Mouse (Mus musculus): ENCODE measurements around the gene Dnajb8.

Dnajb8 gene

DNA sequence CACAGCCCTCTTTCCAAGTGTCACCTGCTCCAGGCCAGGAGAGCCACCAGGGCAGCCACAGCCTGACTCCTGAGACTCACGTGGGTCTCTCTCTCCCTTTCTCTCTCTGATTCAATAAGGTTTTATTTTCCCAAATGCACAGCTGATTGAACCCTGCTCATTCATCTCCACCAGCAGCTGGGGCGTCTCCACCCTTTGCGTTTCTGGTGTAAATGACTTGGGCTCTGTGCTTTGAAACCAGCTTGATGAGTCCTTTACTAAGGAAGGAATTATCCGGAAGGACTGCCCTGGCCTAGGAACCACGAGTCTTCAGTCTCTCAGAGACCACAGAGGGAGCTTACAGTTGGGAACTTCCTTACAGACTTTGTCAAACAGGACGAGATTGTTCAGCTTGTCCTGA lies 10.2 kb downstream of the Dnajb8 start:
- no peak for DNase-seq (ENCODE audit: low read depth)

DNA sequence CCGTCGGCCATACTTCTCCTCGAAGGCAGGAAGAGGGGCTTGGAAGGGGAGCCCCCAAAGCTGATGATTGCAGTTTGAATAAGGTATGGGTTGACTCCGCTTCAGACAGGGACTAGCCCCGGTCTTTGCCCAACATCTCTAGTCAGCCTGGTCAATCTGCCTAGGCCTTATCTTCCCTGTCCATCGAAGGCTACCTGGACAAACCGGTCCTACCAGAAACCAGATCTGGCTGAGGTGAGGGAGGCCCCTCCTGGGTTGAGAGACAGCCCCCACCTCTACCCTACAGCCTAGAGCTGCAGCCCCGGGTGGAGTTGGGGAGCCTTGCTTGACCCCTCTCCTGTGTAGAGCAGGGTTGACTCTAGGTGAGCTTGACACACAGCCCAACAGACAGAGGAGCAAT lies 11.9 kb downstream of the Dnajb8 start:
- no peak for DNase-seq (ENCODE audit: low read depth)

DNA sequence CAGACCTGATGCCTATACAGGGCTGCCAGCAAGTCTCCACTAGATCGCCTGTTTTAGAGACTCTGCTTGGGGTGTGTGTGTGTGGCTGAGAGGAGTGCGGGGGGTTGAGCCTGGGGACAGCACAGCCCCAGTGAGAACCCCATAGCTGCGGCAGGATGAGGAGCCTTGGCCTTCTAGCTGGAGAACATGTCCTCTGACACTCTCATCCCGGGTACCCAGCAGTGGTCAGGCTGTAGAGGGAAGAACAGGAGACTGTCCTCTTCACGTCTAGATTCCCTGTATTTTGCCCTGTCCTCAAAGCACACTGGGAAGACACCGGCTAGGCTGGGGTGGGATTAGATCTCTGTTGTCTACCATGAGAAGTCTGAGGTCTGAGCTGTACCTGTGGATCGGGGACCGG lies 13.4 kb downstream of the Dnajb8 start:
- no peak for DNase-seq (ENCODE audit: low read depth)

DNA sequence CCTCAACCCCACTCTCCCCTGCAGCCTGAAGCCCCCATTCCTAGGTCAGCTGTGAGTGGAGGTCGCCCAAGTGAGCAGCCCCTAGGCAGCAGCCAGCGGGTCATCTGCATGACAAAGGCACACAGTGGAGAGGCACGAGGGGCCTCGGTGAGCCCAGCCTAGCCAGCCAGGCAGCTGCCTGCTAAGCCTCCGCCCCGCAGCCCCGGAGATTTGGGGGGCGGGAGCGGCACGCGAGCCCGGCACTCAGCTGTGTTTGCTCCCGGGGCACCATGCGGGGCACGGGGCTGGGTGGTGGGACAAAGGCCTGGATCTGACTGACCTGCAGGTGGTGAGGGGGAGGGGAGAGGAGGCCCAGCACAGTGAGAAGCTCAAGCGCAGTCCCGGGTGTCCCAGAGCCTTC lies 13.9 kb downstream of the Dnajb8 start:
- DNase-seq (ENCODE audit: low read depth), result no peak

DNA sequence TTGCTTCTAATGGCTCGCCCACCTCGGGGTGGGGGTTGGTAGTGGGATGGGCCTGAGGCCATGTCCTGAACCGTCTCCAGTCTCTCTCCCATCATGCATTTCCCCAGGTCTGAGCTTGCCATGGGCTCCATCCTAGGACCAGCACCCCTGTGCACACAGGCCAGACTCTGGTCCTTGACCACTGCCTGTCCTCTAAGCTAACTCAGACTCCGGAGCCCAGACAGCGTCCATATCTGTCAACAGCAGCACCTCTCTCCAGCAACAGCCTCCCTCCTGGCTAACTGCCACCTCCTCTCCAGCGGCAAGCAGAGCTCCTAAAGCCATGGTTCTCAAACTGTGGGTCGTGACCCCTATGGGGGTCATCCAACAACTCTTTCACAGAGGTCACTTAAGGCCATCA lies 14.4 kb downstream of the Dnajb8 start:
- DNase-seq (ENCODE audit: low read depth), result no peak

DNA sequence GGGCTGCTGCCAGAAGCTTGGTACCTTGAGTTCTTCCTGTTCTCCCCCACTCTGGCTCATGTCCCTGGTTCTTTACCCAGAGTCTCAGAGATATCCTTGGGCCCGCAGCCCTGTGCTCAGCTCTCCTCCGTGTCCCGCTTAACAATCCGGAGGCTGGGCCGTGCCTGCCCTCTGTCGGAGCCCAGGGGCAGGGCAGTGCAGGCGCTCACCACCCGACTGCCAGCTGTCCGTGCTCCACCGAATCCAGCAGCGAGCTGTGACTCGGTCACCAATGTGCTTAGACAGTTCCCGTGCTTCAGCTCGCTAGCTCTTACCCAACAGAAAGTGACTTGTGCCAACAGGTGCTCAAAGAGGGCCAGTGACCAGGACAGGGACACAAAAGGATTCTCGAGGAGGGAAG lies 20.5 kb downstream of the Dnajb8 start:
- peak; percentile 50 for DNase-seq (ENCODE audit: low read depth)

DNA sequence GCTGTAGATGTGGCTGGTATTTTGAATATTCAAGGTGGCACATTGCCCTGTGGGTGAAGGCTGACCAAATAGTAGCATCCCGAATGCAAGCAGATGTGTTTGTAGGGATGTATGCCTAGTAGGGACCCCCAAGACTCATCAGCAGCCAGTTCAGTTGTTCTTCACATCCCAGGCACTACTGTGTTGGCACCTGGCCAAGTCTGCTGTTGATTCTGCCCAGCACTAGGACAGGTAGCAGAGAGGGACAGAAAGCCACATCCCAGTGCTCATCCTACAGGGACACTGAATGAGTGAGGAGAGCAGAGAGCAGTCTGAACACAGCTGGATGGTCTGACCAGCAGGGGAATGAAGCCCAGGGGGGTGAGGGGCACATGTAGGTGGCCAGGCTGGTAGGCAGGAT lies 27.2 kb downstream of the Dnajb8 start:
- no peak for DNase-seq (ENCODE audit: low read depth)

DNA sequence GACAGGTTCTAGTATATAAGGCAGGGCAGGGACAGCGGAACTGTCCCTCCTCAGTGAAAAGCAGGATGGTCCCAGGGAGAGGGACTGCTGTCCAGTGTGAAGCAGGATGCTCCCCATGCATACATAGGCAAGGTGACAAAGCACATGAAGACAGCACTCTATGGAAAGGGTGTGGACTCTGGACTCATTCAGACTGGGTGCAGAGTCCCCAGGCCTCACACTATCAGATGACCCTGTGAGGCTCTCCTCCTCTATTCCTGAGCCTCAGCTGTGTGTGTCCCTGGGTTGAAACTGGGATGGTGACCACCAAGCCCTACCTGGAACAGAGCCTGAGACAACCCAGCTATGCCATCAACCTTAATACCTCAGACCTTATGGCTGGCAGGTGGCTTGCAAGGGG lies 29.3 kb downstream of the Dnajb8 start:
- no peak for DNase-seq (ENCODE audit: low read depth)

DNA sequence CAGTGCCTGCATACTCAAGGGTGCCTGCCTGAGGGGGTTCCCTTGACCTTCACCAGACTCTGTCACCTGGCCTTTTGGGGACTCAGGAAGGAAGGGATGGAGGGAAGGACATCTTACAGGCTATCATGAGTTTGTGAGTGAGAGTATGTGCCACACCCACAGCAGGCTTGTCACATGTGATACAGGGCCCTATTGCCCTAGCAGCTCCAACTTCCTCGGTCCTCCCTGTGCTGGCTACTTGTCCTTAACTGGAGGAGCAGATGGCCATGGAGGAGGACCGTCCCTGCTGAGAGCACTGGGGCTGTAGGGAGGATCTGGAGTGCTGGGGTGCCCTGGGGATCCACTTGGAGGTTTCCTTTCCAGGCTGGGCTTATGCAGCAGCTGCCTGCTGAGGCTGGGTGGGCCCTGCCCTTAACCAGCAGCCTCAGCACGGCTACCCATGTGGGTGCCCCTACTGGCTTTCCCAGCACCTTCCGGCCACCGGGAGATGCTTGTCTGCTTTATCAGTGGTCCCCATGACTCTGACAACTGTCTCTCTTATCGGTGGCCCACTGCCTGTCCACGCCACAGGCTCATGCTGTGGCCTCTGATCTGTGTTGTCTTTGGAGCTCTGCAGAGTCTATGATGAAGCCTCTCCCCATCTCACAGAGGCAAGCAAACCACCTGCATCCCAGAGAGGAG lies 29.9 kb downstream of the Dnajb8 start:
- DNase-seq (ENCODE audit: low read depth), result no peak

DNA sequence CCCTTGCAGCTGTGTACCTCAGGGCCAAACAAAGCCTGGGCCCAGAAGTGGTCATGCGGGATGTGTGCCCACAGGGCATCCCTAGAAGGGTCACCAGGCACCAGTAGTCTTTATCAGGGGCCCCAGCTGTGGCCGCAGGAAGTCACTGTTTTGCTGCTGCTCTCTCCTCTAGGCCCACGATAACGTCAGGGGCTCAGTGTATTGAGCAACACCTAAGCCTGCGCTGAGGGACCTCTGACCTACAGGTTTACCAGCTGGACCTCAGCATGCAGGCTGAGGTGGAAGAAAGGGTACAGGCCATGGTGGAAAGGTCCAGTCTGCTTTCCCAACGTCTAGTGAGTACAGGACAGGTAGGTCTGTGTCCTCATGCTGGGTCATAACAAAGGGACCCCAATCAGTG lies 32.0 kb downstream of the Dnajb8 start:
- no peak for DNase-seq (ENCODE audit: low read depth)

DNA sequence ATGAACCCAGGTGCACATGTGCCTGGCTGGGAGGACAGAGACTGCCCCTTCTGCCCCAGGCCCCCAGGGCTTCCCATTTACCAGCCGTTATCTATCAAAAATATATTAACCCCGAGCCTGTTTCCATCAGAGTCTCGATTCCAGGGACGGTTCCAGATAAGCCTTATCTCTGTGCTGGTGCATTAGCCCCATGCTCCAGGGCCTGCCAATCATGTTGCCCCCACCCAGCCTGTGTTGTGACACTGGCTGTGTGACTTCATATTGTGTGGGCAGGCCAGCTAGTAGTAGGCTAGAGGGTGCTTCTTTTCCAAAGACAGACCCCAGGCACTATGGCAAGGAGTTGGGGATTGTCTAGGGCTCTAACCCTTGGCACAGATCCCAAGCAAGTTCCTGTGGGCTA lies 33.4 kb downstream of the Dnajb8 start:
- DNase-seq (ENCODE audit: low read depth), result no peak

DNA sequence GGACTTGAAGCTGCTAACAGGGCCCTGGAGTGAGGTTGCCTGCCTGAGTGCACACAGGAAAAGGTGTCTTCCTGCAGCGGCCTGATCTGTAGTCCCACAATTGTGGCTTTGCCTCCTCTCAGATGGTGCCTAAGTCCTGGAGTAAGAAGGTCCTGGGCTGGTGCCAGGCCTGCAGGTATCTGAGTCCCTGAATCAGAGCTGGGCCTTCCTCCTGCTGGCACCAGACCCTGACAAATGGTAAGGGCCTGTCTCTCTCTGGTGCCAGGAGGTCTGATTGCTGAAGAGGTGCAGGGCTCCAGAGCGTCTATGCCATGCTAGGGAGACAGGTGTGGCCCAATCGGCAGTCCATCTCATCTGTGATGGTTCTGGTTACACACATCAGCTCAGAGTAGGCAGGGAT lies 37.6 kb downstream of the Dnajb8 start:
- DNase-seq (ENCODE audit: low read depth), result no peak

DNA sequence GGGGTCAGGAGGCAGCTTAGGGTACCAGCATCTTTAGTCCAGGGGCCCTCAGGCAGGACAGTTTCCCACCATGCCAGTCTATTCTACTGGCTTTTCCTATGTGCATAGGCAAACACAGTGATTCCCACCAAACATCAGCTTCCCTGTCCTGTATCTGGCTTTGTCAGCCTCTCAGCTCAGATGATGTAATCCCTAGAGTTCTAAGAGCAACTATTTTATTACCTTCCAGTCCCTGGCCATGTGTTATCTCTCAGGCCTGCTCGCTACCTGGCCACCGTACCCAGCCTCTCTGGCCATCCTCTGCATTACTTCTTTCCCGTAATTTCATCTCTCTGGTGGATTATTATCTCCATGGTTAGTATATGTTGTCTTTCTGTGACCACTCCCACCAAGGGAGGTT lies 38.6 kb downstream of the Dnajb8 start:
- DNase-seq (ENCODE audit: low read depth), result no peak

DNA sequence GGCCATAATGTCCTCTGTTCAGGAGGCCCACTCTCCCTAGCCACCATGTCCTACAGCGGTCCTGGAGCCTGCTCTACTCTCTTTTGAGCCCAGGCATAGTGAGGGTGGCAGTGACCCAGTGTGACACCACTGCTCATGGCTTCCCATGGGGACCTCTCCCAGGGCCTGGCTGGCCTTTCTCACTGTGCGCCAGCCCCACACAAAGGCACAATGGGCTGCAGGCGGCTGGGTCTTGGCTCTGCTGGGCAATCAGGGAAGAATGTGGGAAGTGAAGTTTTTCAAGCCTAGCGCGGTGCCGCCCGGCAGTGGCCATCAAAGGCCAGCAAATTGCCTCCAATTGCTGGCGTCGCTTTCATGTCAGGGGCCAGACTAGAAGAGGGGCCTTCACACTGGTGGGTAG lies 40.1 kb downstream of the Dnajb8 start:
- no peak for DNase-seq (ENCODE audit: low read depth)

DNA sequence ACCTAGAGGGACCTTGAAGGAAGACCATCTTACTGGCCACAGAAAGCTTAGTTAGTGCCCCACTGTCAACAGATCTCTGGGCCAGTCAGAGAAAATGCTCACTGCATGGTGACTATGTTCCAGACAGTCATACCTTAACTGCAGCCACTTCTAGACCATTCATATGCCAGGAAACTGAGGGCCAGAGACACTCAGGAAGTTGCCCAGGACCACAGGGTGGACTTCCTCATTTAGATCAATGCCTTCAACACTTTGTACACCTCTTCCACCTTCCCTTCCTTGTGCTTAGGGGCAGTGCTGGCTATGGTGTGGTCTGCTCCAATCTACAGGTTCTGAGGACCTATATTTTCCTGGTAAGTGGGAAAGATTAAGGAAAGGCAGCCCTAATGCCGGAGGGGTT lies 43.3 kb downstream of the Dnajb8 start:
- DNase-seq (ENCODE audit: low read depth), result no peak

DNA sequence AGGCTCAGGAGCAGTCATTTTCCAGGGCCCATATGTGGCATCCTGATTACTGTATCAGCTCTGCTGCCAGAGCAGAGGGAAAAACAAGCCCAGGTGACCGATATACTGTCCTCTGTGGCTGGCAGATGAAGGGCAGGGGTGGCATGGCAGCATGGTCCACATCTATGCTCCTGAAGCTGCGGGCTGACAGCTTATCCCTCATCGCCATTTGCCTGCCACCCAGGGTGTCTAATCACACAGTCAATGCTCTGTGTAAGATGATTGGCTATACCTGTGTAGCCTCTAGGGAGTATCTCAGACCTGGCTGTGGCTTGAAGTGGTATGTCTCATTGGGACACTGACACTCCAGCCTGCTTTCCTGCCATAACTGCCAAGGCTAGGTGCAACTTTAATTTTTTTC lies 44.0 kb downstream of the Dnajb8 start:
- no peak for DNase-seq (ENCODE audit: low read depth)

DNA sequence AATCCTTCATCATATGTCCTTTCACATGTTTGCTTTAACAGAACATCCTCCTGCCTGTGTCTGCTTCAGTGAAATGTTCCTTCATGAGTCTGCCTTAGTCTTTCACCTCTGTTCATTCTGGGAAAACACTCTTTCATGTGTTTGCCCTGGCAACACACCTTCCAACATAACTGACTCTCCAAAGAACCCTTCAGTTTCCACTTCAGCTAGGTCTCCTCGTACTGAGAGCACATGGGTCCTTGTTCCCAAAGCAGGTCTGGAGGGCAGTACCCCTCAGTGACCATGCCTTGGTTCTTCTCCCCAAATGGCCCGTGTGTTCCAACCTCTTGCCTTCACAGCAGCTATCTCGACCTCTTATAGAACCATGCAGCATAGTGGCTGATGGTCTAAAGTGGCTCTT lies 45.0 kb downstream of the Dnajb8 start:
- no peak for DNase-seq (ENCODE audit: low read depth)

DNA sequence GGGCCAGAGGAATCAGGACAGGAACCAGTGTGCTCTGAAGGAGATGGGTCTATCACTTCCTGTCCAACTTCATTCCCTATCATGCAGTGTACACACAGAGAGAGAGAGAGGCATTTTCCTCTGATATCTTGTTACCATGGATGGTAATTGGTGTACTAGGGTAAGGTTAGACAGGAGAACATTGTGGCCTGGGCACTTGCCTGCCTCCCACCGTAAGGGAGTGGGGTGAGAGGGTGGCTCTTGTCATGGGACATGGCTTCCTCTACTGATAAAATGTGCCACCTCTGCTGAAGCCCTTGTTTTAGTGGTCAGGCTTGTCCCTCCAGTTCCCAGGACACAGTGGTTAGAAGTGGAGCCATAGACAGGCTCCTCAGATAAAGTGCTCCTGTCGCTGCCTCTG lies 45.9 kb downstream of the Dnajb8 start:
- DNase-seq (ENCODE audit: low read depth), result no peak

DNA sequence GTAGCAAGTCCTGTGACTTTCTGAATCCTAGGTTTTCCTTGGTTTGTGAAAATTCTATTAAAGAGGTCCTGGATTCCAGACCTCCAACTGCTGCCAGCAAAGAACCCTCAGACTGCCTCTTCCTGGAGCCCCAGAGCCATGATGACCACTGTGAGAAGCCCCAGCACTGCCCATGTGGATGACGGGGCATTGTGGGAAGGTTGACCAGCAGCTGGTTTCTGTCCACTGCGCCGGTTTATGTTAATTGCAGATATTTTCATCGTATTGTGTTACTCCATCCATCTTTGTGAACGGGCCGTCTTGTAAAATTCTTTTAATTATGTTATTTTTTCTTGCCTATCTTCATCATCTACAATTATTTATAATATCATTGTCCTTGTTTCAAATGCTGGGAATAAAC lies 52.6 kb downstream of the Dnajb8 start:
- DNase-seq (ENCODE audit: low read depth), result no peak

DNA sequence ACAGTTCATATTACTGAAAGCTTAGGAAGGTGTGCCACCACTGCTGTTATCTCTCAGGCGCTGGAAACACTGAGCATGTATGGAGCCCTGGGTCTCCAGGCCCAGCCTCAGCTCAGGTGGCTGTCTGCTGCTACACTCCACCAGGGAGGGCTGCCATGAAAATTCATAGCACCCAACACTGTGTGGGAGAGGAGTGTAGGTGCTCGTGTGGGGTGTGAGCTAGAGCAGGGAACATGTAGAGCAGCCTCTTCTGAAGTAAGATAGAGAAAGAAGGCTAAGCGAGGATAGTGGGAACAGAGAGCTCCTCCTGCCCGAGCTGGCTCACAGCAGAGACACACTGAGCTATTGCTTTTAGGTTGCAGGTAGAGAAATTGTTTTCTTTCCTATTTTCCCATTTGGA lies 54.2 kb downstream of the Dnajb8 start:
- DNase-seq (ENCODE audit: low read depth), result no peak

DNA sequence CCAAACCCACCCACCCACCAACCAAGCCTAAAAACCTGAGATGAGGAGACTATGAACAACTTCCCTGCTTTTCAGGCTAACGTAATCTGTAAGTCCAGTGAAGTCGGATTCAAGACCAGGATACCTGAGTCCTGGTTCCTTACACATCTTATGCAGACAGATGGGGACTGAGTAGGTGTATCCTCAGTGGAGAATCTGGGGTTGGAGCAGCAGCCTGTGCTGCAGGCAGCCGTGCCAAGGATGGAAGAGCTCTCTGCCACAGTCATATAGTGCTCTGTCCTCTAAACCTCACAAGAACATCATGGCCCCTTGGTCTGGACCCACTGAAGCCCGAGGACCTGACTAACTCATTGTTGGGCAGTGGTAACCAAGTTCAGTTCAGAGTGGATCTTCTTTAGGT lies 55.2 kb downstream of the Dnajb8 start:
- DNase-seq (ENCODE audit: low read depth), result no peak

DNA sequence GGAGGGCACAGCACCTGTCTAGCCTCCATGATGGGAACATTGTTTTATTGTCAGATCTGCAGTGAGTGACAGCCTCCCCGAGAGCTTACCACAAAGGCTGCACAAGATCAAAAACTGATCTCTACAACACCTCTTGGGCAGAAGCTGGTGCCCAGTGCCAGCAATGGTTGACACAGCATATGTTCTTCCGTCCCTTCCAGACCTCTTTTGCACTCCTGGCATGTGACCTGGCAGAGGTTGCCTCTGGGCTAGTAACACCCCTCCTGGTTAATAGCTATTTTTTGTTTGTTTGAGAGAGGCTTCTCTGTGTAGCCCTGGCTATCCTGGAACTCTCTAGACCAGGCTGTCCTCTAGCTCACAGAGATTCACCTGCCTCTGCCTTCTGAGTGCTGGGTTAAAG lies 56.1 kb downstream of the Dnajb8 start:
- no peak for DNase-seq (ENCODE audit: low read depth)

DNA sequence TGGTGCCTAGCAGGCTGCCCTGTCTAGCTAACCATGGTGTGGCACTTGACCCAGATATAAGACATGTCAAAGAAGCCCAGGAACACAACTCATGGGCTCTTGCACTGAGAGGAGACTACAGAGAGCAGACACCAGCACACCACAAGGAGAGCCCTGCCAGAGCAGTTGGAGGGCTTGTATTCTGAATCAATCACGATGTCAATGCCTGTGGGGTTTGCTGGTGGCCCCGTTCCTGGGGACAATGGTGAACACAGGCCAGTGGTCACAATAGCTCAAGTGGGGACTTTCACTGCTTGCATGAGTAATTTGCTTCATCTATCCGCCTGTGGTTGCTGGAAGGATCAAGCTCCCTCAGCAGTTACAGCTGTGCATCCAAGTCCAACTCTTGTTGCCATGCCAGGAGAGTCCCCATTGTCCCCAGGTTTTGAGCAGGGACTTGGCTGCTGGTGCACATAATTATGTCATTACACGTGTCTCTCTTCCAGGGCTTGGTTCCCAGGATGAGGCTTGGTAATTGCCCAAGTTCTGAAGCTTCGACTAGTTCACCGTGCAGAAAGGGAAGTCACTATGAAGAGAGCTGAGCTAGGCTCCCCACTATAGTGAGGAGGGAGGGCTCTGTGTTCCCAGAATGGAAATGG lies 68.2 kb downstream of the Dnajb8 start:
- no peak for DNase-seq (ENCODE audit: low read depth)

DNA sequence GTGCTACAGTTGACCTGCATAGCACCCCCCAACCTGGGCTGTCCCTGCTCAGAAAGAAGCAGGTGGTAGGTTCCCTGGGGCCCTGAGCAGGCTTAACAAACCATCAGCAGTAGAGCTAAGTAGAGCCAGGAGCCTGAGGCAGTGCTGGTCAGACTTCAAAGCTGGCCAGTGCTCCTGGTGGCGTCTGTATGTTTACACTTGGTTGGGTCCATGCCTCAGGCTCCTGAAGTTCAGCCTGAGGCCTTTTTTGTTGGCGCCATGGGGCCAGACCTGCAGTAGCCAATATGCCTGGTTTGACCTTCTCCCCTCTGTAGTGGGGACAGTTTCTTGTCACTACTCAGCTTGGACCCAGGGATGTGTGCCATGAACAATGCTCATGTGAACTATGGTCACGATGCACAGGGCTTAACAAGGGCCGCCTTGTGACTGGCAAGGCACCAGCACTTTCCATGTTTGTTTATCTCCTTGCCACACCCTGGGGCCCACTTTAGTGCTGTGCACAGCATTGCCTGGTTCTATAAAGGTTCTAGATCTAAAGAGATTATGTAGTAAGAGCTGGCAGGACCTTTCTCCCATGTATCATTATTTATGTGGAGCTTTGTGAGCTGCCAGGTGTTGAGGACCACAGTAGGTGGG lies 70.3 kb downstream of the Dnajb8 start:
- DNase-seq (ENCODE audit: low read depth), result no peak

All from c-Kit-positive CD71-negative TER-119-negative erythroid progenitor cells, embryonic 14.5 days (primary cell).